Mouse (Mus musculus) heart, embryonic 11.5 days (tissue): ENCODE measurements around the gene Trio. TPM values are rescaled to one million over a fixed set of nuclear protein-coding genes. Genes with fewer than 3 reads are reported as not detected.

Experiments
- ATAC-seq: fragments of 200-750 bp; cut with Nextera tagmentation; replicated peaks from 2 replicates; pipeline ENCODE4 v1.8.0; 2017; ENCODE audit warnings: moderate library complexity; ENCODE audit not compliant: insufficient number of reproducible peaks, low FRiP score, low TSS enrichment
- H3K27ac ChIP-seq: fragments of 300-500 bp; sonication (generic); 2 replicates; pipeline ENCODE4 v1.5.1; 2014; ENCODE audit warnings: mild to moderate bottlenecking, low read depth, low read length
- H3K27me3 ChIP-seq: fragments of 300-500 bp; sonication (generic); 2 replicates; pipeline ENCODE4 v1.6.1; 2014; ENCODE audit warnings: mild to moderate bottlenecking, low read length, mixed read lengths; ENCODE audit not compliant: control insufficient read depth, insufficient read depth
- H3K36me3 ChIP-seq: fragments of 300-500 bp; sonication (generic); 2 replicates; pipeline ENCODE4 v1.6.1; 2014; ENCODE audit warnings: mild to moderate bottlenecking, low read length, moderate library complexity, mixed read lengths; ENCODE audit not compliant: control insufficient read depth, insufficient read depth
- H3K4me1 ChIP-seq: fragments of 300-500 bp; sonication (generic); 2 replicates; pipeline ENCODE4 v1.6.1; 2014; ENCODE audit warnings: low read length; ENCODE audit not compliant: control insufficient read depth, insufficient read depth
- H3K4me2 ChIP-seq: fragments of 300-500 bp; sonication (generic); 2 replicates; pipeline ENCODE4 v1.6.1; 2014; ENCODE audit warnings: mild to moderate bottlenecking, moderate library complexity
- H3K4me3 ChIP-seq: fragments of 300-500 bp; sonication (generic); 2 replicates; pipeline ENCODE4 v1.5.1; 2014; ENCODE audit warnings: low read depth, low read length
- H3K9ac ChIP-seq: fragments of 300-500 bp; sonication (generic); 2 replicates; pipeline ENCODE4 v1.6.1; 2014; ENCODE audit warnings: mild to moderate bottlenecking, low read depth, low read length, moderate library complexity
- H3K9me3 ChIP-seq: fragments of 300-500 bp; sonication (generic); replicated peaks from 2 replicates; pipeline ENCODE4 v1.6.1; 2016; ENCODE audit warnings: low read length; ENCODE audit not compliant: control insufficient read depth
- WGBS: fragments of 180-500 bp; shearing (Covaris S2); extraction: QIAGEN DNeasy Blood & Tissue Kit; methylation state at CpG from one replicate; pipeline ENCODE4 v1.1.7; 2014; ENCODE audit not compliant: insufficient replicate concordance; 5-methylcytosine and 5-hydroxymethylcytosine counted together
- polyA plus RNA-seq: library from polyadenylated mRNA; unstranded; fragments of >200 nt; fragmentation: Nextera tagmentation; extraction: Ambion mirVana; gene quantifications from 2 replicates; pipeline ENCODE4 v1.2.1, GENCODE M21; 2014

Trio gene
- polyA plus RNA-seq, 1 experiment from 2014 or later, result 28.5 TPM

GRCm38 (mm10) chr15:27708499-27708898 is 317.1 kb downstream of the Trio start:
- no peaks in the 10 kb centered on the region for H3K27me3 ChIP-seq
- no peak for ATAC-seq
- H3K27ac ChIP-seq, result no peak overlapping the region
- no peaks in the 10 kb centered on the region for H3K9me3 ChIP-seq
- no peaks in the 10 kb centered on the region for H3K36me3 ChIP-seq
- H3K4me1 ChIP-seq, result no peaks in the 10 kb centered on the region
- no peak overlapping the region for H3K4me2 ChIP-seq
- no peak overlapping the region for H3K9ac ChIP-seq
- 68% methylated on average over 3 of the region's 3 CpGs for WGBS
- H3K4me3 ChIP-seq, result no peak overlapping the region

GRCm38 (mm10) chr15:27702972-27703313 is 322.7 kb downstream of the Trio start:
- no peak overlapping the region for H3K4me2 ChIP-seq
- no peaks in the 10 kb centered on the region for H3K9me3 ChIP-seq
- no peak overlapping the region for H3K9ac ChIP-seq
- H3K4me1 ChIP-seq, result peaks cover 10% of the 10 kb centered on the region
- no peaks in the 10 kb centered on the region for H3K36me3 ChIP-seq
- H3K27me3 ChIP-seq, result no peaks in the 10 kb centered on the region
- no peak overlapping the region for H3K4me3 ChIP-seq
- no peak for ATAC-seq
- WGBS, result no CpG with 5 or more reads among the region's 1 CpGs
- no peak overlapping the region for H3K27ac ChIP-seq

GRCm38 (mm10) chr15:27702031-27702971 is 323.3 kb downstream of the Trio start:
- Histone ChIP-seq H3K4me2 (no peak overlapping the region), H3K4me3 (no peak overlapping the region), H3K9me3 (no peaks in the 10 kb centered on the region), H3K36me3 (no peaks in the 10 kb centered on the region), H3K27ac (no peak overlapping the region), H3K9ac (no peak overlapping the region), H3K4me1 (peaks cover 10% of the 10 kb centered on the region), H3K27me3 (no peaks in the 10 kb centered on the region)
- no peak for ATAC-seq
- 33% methylated on average over 11 of the region's 11 CpGs for WGBS

- Histone ChIP-seq H3K9ac (no peak overlapping the region), H3K27ac (no peak overlapping the region), H3K9me3 (0 out of 2 replicates have a peak, but pooled peaks cover 2% of the 10 kb centered on the region), H3K27me3 (no peaks in the 10 kb centered on the region), H3K4me2 (no peak overlapping the region), H3K36me3 (no peaks in the 10 kb centered on the region), H3K4me3 (no peak overlapping the region), H3K4me1 (peaks cover 6% of the 10 kb centered on the region; the same call in 1 of the 2 replicates)
- 83% methylated on average over 5 of the region's 5 CpGs for WGBS
- ATAC-seq, result no peak
Observed at GRCm38 (mm10) chr15:27697632-27698031, 328.0 kb downstream of the Trio start.

- 64% methylated on average over 10 of the region's 10 CpGs for WGBS
- no peaks in the 10 kb centered on the region for H3K4me1 ChIP-seq
Observed at GRCm38 (mm10) chr15:27693235-27693634, 332.4 kb downstream of the Trio start.

GRCm38 (mm10) chr15:27692161-27692560 is 333.5 kb downstream of the Trio start:
- H3K27me3 ChIP-seq, result no peaks in the 10 kb centered on the region
- 80% methylated on average over 7 of the region's 7 CpGs for WGBS
- H3K4me2 ChIP-seq, result no peak overlapping the region
- H3K27ac ChIP-seq, result no peak overlapping the region
- no peaks in the 10 kb centered on the region for H3K4me1 ChIP-seq
- no peak overlapping the region for H3K4me3 ChIP-seq
- no peaks in the 10 kb centered on the region for H3K36me3 ChIP-seq
- H3K9me3 ChIP-seq, result 0 out of 2 replicates have a peak, but pooled peaks cover 2% of the 10 kb centered on the region
- no peak overlapping the region for H3K9ac ChIP-seq
- ATAC-seq, result no peak

More at GRCm38 (mm10) chr15:27693235-27693634, 332.4 kb downstream of the Trio start:
- Histone ChIP-seq H3K9me3 (0 out of 2 replicates have a peak, but pooled peaks cover 2% of the 10 kb centered on the region), H3K4me3 (no peak overlapping the region), H3K36me3 (no peaks in the 10 kb centered on the region), H3K4me2 (no peak overlapping the region), H3K27ac (no peak overlapping the region), H3K9ac (no peak overlapping the region), H3K27me3 (no peaks in the 10 kb centered on the region)
- no peak for ATAC-seq

- 0 out of 2 replicates have a peak, but pooled peaks cover 2% of the 10 kb centered on the region for H3K9me3 ChIP-seq
- ATAC-seq, result no peak
- WGBS, result 82% methylated on average over 7 of the region's 7 CpGs
Observed at GRCm38 (mm10) chr15:27691213-27691612, 334.4 kb downstream of the Trio start.

GRCm38 (mm10) chr15:27688041-27688651 is 337.5 kb downstream of the Trio start:
- no peak for ATAC-seq
- H3K36me3 ChIP-seq, result no peaks in the 10 kb centered on the region
- H3K27me3 ChIP-seq, result 0 out of 2 replicates have a peak, but pooled peaks cover 5% of the 10 kb centered on the region
- 42% methylated on average over 9 of the region's 9 CpGs for WGBS
- H3K9ac ChIP-seq, result no peak overlapping the region
- H3K27ac ChIP-seq, result no peak overlapping the region
- H3K4me1 ChIP-seq, result no peaks in the 10 kb centered on the region
- no peaks in the 10 kb centered on the region for H3K9me3 ChIP-seq
- no peak overlapping the region for H3K4me3 ChIP-seq
- H3K4me2 ChIP-seq, result no peak overlapping the region

More at GRCm38 (mm10) chr15:27691213-27691612, 334.4 kb downstream of the Trio start:
- H3K4me1 ChIP-seq, result no peaks in the 10 kb centered on the region
- no peaks in the 10 kb centered on the region for H3K27me3 ChIP-seq
- H3K27ac ChIP-seq, result no peak overlapping the region
- no peak overlapping the region for H3K4me2 ChIP-seq
- H3K4me3 ChIP-seq, result no peak overlapping the region
- H3K36me3 ChIP-seq, result no peaks in the 10 kb centered on the region
- no peak overlapping the region for H3K9ac ChIP-seq
